Mouse (Mus musculus) cortical plate, adult 2 months (tissue): ENCODE measurements at regions not wholly inside any gene's neighbourhood (a gene's known extent, or its start where the extent isn't known, plus 50 kb on each side); places are given as distances from the start of the nearest gene placed in this dataset.

ENCODE experiments used
- CTCF ChIP-seq: fragments of 200-500 bp; IDR thresholded peaks from 2 replicates; pipeline ENCODE4 v1.5.1; 2011; ENCODE audit warnings: mild to moderate bottlenecking, control low read depth, low read length; ENCODE audit not compliant: insufficient read depth; ENCODE audit errors: extremely low read depth
- POLR2A ChIP-seq: fragments of 200-500 bp; IDR thresholded peaks from 2 replicates; pipeline ENCODE4 v1.6.1; 2011; ENCODE audit warnings: mild to moderate bottlenecking, low read length, control low read depth; ENCODE audit not compliant: insufficient read depth; ENCODE audit errors: extremely low read depth

GRCm38 (mm10) chr3:100759091-100759941, 65.9 kb upstream of the Vtcn1 start:
- TF ChIP-seq CTCF (no peak), POLR2A (no peak)
